Mouse (Mus musculus): ENCODE data around the gene Klrb1b. TPM values are rescaled to one million over a fixed set of nuclear protein-coding genes. Genes with fewer than 3 reads are reported as not detected.

The Klrb1b gene
- polyA plus RNA-seq, 1 experiment from 2014 or later = 0.35 TPM

DNA sequence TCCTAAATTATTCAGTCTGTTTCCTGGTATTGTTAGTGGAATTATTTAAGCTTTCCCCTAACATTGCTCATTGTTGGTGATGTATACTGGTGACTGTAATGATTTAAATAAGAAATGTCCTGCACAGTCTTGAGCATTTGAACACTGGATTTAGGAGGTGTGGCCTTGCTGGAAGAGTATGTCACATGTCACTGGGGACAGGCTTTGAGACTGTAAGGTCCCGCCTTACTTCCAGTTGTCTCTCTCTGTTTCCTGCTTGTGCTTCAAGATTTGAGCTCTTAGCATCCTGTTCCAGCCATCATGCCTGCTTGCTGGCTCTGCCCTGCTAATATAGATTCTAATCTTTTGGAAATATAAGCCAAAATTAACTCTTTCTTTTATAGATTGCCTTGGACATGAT is 60.9 kb downstream of the Klrb1b start:
- Histone ChIP-seq H3K9ac (replicated peaks; ENCODE audit: low read depth) (no peak overlapping the region), H3K9me3 (ENCODE audit: low read length) (no peaks in the 10 kb centered on the region), H3K27me3 (replicated peaks; ENCODE audit: insufficient read depth, low read length) (no peaks in the 10 kb centered on the region), H3K4me2 (replicated peaks; ENCODE audit: low read depth, low read length) (no peak overlapping the region), H3K4me1 (ENCODE audit: insufficient read depth, low read depth, low read length) (0 out of 2 replicates have a peak, but pooled peaks cover 3% of the 10 kb centered on the region), H3K4me3 (ENCODE audit: low read depth, low read length) (no peak overlapping the region), H3K27ac (ENCODE audit: low read length) (no peak overlapping the region), H3K36me3 (ENCODE audit: insufficient read depth, low read length) (no peaks in the 10 kb centered on the region)
- DNase-seq (ENCODE audit: low spot score) (no peak), ATAC-seq (no peak)
- TF ChIP-seq CTCF (IDR thresholded peaks at IDR 0.05) (no peak), EP300 (IDR thresholded peaks at IDR 0.05) (no peak)
- 65% methylated on average over 1 of the region's 1 CpGs for WGBS

DNA sequence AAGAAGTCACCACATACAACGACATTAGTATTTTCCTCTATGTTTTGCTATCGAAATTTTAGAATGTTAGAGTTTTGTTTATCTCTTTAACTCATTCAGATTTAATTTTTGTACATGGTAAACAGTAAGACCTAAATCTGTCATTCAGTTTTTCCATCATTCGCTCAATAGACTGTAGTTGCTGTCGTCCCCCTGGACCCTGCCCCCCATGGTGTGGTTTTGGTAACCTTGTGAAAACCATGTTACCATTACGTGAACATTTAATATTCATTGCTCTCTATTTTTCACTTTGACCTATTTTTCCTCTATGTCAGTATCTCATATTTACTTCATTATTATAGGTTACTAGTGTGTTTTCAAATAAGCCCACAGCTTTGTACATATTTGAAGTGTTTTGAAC is 61.5 kb downstream of the Klrb1b start:
- no peak overlapping the region for H3K9ac ChIP-seq (replicated peaks; ENCODE audit: low read depth)

DNA sequence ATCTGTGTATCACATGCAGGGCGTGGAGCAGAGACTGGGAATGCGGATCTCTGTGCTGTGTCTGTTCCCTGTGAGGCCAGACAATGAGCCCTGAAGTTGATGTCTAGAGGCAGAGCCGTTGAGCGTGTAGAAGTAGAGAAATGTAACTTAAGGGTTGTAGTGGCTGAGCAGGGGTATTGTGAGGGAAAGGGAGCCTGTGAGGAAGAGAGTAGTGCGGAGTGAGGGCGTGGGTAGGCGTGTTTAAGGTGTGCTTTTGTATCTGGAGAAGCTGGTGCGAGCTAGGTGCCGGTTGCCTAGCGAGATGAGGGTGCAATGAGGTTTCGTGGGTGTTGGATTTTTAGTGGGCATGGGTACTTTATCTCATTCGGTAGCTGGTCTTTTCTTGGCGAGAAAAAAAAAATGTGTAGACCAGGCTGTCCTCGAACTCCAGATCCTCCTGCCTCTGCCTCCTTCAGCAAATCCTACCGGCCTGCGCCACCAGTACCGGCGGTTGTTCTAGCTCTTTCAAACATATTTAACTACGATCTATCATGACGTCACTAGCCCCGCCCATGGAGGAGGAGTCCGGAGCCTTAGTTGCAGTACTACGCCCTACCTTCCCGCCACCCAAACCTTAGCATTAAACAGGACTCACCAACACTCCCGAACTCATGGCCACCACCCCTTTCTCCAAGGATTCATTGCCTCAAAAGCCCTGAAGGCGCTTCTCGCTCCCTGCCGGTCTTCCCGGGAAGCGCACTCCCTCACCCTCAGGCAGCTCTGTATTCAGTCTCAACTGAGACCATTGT is 62.2 kb downstream of the Klrb1b start:
- peak overlapping the region; percentile 33 for H3K4me3 ChIP-seq (ENCODE audit: low read depth, low read length)
- 0 out of 2 replicates have a peak, but pooled peaks cover 3% of the 10 kb centered on the region for H3K4me1 ChIP-seq (ENCODE audit: insufficient read depth, low read depth, low read length)
- peak; percentile 95 for ATAC-seq
- WGBS = 4% methylated on average over 30 of the region's 30 CpGs
- peak overlapping the region; percentile 52; the same call in 1 of the 2 replicates for H3K27ac ChIP-seq (ENCODE audit: low read length)
- TF ChIP-seq CTCF (IDR thresholded peaks at IDR 0.05) (peak; percentile 89), EP300 (IDR thresholded peaks at IDR 0.05) (peak; percentile 75)
- H3K9me3 ChIP-seq (ENCODE audit: low read length) = no peaks in the 10 kb centered on the region
- no peaks in the 10 kb centered on the region for H3K27me3 ChIP-seq (replicated peaks; ENCODE audit: insufficient read depth, low read length)
- H3K36me3 ChIP-seq (ENCODE audit: insufficient read depth, low read length) = no peaks in the 10 kb centered on the region
- no peak overlapping the region; the same call in 1 of the 2 replicates for H3K9ac ChIP-seq (replicated peaks; ENCODE audit: low read depth)
- peak; percentile 100 for DNase-seq (ENCODE audit: low spot score)
- peak overlapping the region; percentile 69 for H3K4me2 ChIP-seq (replicated peaks; ENCODE audit: low read depth, low read length)

More for the DNA sequence above, 61.5 kb downstream of the Klrb1b start:
- ATAC-seq = no peak
- peak overlapping the region; percentile 11; the same call in 1 of the 2 replicates for H3K4me3 ChIP-seq (ENCODE audit: low read depth, low read length)
- WGBS = 21% methylated on average over 5 of the region's 5 CpGs
- 0 out of 2 replicates have a peak, but pooled peaks cover 3% of the 10 kb centered on the region for H3K4me1 ChIP-seq (ENCODE audit: insufficient read depth, low read depth, low read length)
- no peak overlapping the region for H3K27ac ChIP-seq (ENCODE audit: low read length)
- no peak overlapping the region; the same call in 1 of the 2 replicates for H3K4me2 ChIP-seq (replicated peaks; ENCODE audit: low read depth, low read length)
- no peaks in the 10 kb centered on the region for H3K36me3 ChIP-seq (ENCODE audit: insufficient read depth, low read length)
- DNase-seq (ENCODE audit: low spot score) = no peak
- TF ChIP-seq CTCF (IDR thresholded peaks at IDR 0.05) = no peak
- no peak for TF ChIP-seq EP300 (IDR thresholded peaks at IDR 0.05)
- H3K9me3 ChIP-seq (ENCODE audit: low read length) = no peaks in the 10 kb centered on the region
- H3K27me3 ChIP-seq (replicated peaks; ENCODE audit: insufficient read depth, low read length) = no peaks in the 10 kb centered on the region

Other genes starting within 250 kb of the Klrb1b start
- gene A2ml1, start 244.7 kb downstream of the Klrb1b start, polyA plus RNA-seq (2015; fragmentation: Nextera tagmentation; extraction: Ambion mirVana) = 10.1 and 10.8 TPM in 2 replicates
- gene Klrb1a, start 202.8 kb downstream of the Klrb1b start, polyA plus RNA-seq (2015; fragmentation: Nextera tagmentation; extraction: Ambion mirVana) = not detected in 2 replicates
- gene Clec2h, start 163.9 kb downstream of the Klrb1b start, polyA plus RNA-seq (2015; fragmentation: Nextera tagmentation; extraction: Ambion mirVana) = not detected in 2 replicates
- gene Klrb1, start 103.3 kb downstream of the Klrb1b start, polyA plus RNA-seq (2015; fragmentation: Nextera tagmentation; extraction: Ambion mirVana) = not detected in 2 replicates
- 0.41 and 0.50 TPM in 2 replicates for gene Klrb1c, start 37.1 kb downstream of the Klrb1b start, polyA plus RNA-seq (2015; fragmentation: Nextera tagmentation; extraction: Ambion mirVana)
- 0.26 TPM in 1 of 2 replicates, not detected in the other for gene Gm44511, start within 50 bp of the Klrb1b start, polyA plus RNA-seq (2015; fragmentation: Nextera tagmentation; extraction: Ambion mirVana)
- gene Clec2i, start 61.3 kb upstream of the Klrb1b start, polyA plus RNA-seq (2015; fragmentation: Nextera tagmentation; extraction: Ambion mirVana) = 0.11 and 0.14 TPM in 2 replicates
- 0.58 and 1.2 TPM in 2 replicates for gene BC035044, start 64.8 kb upstream of the Klrb1b start, polyA plus RNA-seq (2015; fragmentation: Nextera tagmentation; extraction: Ambion mirVana)
- gene Clec2g, start 108.0 kb upstream of the Klrb1b start, polyA plus RNA-seq (2015; fragmentation: Nextera tagmentation; extraction: Ambion mirVana) = not detected in 2 replicates
- 0.35 and 0.37 TPM in 2 replicates for gene Klrb1f, start 219.6 kb upstream of the Klrb1b start, polyA plus RNA-seq (2015; fragmentation: Nextera tagmentation; extraction: Ambion mirVana)